Mouse (Mus musculus) adrenal gland, postnatal 4 days (tissue): ENCODE measurements at regions not wholly inside any gene's neighbourhood (a gene's known extent, or its start where the extent isn't known, plus 50 kb on each side); places are given as distances from the start of the nearest gene placed in this dataset.

Experiments
- DNase-seq, 2 experiments: peaks; one replicate each; pipeline ENCODE4 v3.0.0; 2021 to 2022; ENCODE audit warnings: low spot score in 2 of 2, mixed read lengths in 2 of 2

GRCm38 (mm10) chr15:62448116-62448515 lies 1396.9 kb downstream of the Gsdmc2 start:
- no peak for DNase-seq

- no peak for DNase-seq
These were observed 1405.8 kb downstream of the Gsdmc2 start for GRCm38 (mm10) chr15:62439211-62439610.

- DNase-seq, result no peak
These were observed 1408.3 kb downstream of the Gsdmc2 start for GRCm38 (mm10) chr15:62436631-62437030.

GRCm38 (mm10) chr15:62435141-62435680 lies 1409.8 kb downstream of the Gsdmc2 start:
- no peak for DNase-seq

- DNase-seq, result no peak
These were observed 1412.2 kb downstream of the Gsdmc2 start for GRCm38 (mm10) chr15:62432742-62433245.

GRCm38 (mm10) chr15:62431150-62431678 lies 1413.8 kb downstream of the Gsdmc2 start:
- no peak for DNase-seq

- DNase-seq, result no peak
These were observed 1422.0 kb downstream of the Gsdmc2 start for GRCm38 (mm10) chr15:62422995-62423394.

GRCm38 (mm10) chr15:62421073-62421851 lies 1423.7 kb downstream of the Gsdmc2 start:
- DNase-seq, result no peak

- no peak for DNase-seq
These were observed 1428.3 kb downstream of the Gsdmc2 start for GRCm38 (mm10) chr15:62416691-62417090.

- no peak for DNase-seq
These were observed 1431.3 kb downstream of the Gsdmc2 start for GRCm38 (mm10) chr15:62413694-62414093.

- no peak for DNase-seq
These were observed 1442.8 kb downstream of the Gsdmc2 start for GRCm38 (mm10) chr15:62402142-62402541.

GRCm38 (mm10) chr15:62400984-62401609 lies 1443.9 kb downstream of the Gsdmc2 start:
- DNase-seq, result no peak

GRCm38 (mm10) chr15:62399381-62399780 lies 1445.6 kb downstream of the Gsdmc2 start:
- DNase-seq, result no peak

- no peak for DNase-seq
These were observed 1448.0 kb downstream of the Gsdmc2 start for GRCm38 (mm10) chr15:62397009-62397408.

GRCm38 (mm10) chr15:62395377-62395776 lies 1449.6 kb downstream of the Gsdmc2 start:
- DNase-seq, result no peak

- DNase-seq, result no peak
These were observed 1451.6 kb downstream of the Gsdmc2 start for GRCm38 (mm10) chr15:62393416-62393815.

GRCm38 (mm10) chr15:62392839-62393238 lies 1452.1 kb downstream of the Gsdmc2 start:
- no peak for DNase-seq

GRCm38 (mm10) chr15:62392381-62392780 lies 1452.6 kb downstream of the Gsdmc2 start:
- no peak for DNase-seq

- no peak for DNase-seq
These were observed 1455.4 kb downstream of the Gsdmc2 start for GRCm38 (mm10) chr15:62389431-62390105.

- DNase-seq, result no peak
These were observed 1459.4 kb upstream of the A1bg start for GRCm38 (mm10) chr15:62382233-62382632.

- no peak for DNase-seq
These were observed 1451.8 kb upstream of the A1bg start for GRCm38 (mm10) chr15:62374641-62375040.
